Mouse (Mus musculus) liver, adult 2 months (tissue): ENCODE measurements around the gene Hmgn1. TPM values are rescaled to one million over a fixed set of nuclear protein-coding genes. Genes with fewer than 3 reads are reported as not detected.

Source experiments
- DNase-seq: peaks from one replicate; pipeline ENCODE4 v3.0.0-alpha.2; 2011; ENCODE audit warnings: low read depth, low spot score; ENCODE audit errors: extremely low read depth
- H3K27ac ChIP-seq: fragments of 200-500 bp; replicated peaks from 2 replicates; pipeline ENCODE4 v1.5.1; 2012; ENCODE audit warnings: low read depth, mild to moderate bottlenecking, control low read depth, inconsistent platforms, low read length; ENCODE audit not compliant: insufficient read depth
- H3K27me3 ChIP-seq: fragments of 200-500 bp; 2 replicates; pipeline ENCODE4 v1.6.1; 2012; ENCODE audit warnings: mild to moderate bottlenecking, moderate library complexity, low read length, inconsistent platforms; ENCODE audit not compliant: control insufficient read depth, insufficient read depth
- H3K36me3 ChIP-seq: fragments of 200-500 bp; 2 replicates; pipeline ENCODE4 v1.6.1; 2012; ENCODE audit warnings: low read length, inconsistent platforms; ENCODE audit not compliant: control insufficient read depth, insufficient read depth
- H3K4me1 ChIP-seq: fragments of 200-500 bp; 2 replicates; pipeline ENCODE4 v1.6.1; 2011; ENCODE audit warnings: low read length; ENCODE audit not compliant: control insufficient read depth, insufficient read depth
- H3K4me3 ChIP-seq: fragments of 200-500 bp; 2 replicates; pipeline ENCODE4 v1.5.1; 2011; ENCODE audit warnings: low read depth, mild to moderate bottlenecking, control low read depth, low read length, moderate library complexity; ENCODE audit not compliant: insufficient read depth
- H3K79me2 ChIP-seq: fragments of 200-500 bp; 2 replicates; pipeline ENCODE4 v1.6.1; 2012; ENCODE audit warnings: inconsistent platforms, mild to moderate bottlenecking, low read length, moderate library complexity; ENCODE audit not compliant: control insufficient read depth, insufficient read depth
- H3K9ac ChIP-seq: fragments of 200-500 bp; 2 replicates; pipeline ENCODE4 v1.6.1; 2012; ENCODE audit warnings: low read depth, mild to moderate bottlenecking, control low read depth, inconsistent platforms, low read length
- CTCF ChIP-seq: fragments of 200-500 bp; IDR thresholded peaks from 2 replicates; pipeline ENCODE4 v1.5.1; 2011; ENCODE audit warnings: low read depth, low read length, control low read depth
- POLR2A ChIP-seq: fragments of 200-500 bp; IDR thresholded peaks from 2 replicates; pipeline ENCODE4 v1.6.1; 2011; ENCODE audit warnings: low read length, control low read depth; ENCODE audit not compliant: insufficient read depth; ENCODE audit errors: extremely low read depth
- WGBS: fragments of 180-500 bp; shearing (Covaris S2); methylation state at CpG from one replicate; pipeline ENCODE4 v1.1.7; 2018; 5-methylcytosine and 5-hydroxymethylcytosine counted together
- polyA plus RNA-seq: library from polyadenylated mRNA; depleted of rRNA; stranded (reverse); fragments of >200 nt; gene quantifications from 2 replicates; pipeline ENCODE4 v1.2.3, GENCODE M21; 2012; rRNA removed
- total RNA-seq: library from RNA; depleted of rRNA; stranded (reverse); fragments of >200 nt; gene quantifications from 2 replicates; pipeline ENCODE4 v1.2.3, GENCODE M21; 2014; rRNA removed

Gene Hmgn1
- total and polyA plus RNA-seq, 2 experiments, result 11.4 to 48.3 TPM

DNA sequence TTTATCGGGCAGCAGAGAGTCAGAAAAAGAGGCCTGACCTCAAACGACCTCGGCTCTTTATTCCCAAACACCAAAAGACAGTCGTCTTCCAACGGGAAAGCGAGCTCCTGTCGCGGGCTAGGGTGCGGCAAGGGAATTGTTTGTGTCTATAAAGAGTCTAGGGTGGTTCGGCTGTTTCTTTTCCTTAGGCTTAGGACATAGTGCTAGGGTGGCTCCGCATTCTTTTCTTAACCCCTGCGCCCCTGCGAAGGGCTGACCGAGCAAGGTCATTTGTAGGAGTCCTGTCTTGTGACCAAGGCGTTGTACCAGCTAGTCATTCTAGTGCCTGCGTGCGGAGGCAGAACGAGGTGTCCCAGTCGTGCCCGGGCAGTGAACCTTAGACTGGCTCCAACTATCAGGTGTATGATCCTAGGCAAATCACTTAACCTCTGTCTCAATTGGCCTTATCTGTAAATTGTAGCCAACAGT is 44.3 kb downstream of the Hmgn1 start:
- 4% methylated on average over 20 of the region's 20 CpGs for WGBS
- DNase-seq, result peak; percentile 89

DNA sequence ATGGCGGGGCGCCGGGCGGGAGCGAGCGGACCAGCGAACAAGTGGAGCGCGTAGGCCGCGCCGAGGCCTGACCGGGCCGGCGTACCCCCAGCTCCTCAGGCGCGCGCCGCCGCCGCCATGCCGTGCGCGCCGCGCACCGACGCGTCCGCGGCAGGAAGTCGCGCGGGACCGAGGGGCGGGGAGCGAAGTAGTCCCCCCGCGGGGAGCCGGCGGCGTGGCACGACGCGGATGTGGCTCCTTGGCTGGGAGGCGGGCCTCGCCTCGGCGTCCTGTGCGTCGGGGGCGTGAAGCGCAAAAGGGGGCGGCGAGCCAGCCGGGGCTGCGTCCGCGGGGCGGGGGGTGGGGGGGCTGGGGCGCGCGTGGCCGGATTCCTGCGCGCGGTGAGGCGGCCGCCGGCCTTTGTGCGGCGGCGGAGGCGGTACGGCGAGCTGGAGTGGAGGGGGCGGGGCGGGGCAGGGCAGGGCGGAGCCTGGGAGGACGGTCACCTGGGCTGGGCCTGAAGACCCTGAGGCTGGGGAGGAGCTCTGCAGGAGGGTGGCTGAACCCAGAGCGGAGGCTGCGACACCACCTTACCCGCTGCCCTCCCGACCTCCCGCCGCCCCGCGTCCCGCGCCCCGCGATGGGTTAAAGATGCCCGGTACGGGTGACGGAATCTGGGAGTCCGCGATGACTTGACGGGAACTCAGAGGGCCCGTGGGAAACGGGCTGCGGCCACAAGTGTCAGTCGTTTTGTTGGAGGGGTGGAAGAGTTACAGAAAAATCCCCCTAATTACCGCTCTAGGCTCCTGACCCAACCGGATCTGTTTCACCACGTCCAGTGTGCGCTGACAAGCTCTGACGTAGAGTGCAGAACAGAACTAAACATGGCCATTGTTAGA is 45.0 kb downstream of the Hmgn1 start, which contains the start of gene Brwd1:
TSS of gene Brwd1 (minus strand) at position 226 of the 878 bp plus-strand sequence.
- no peaks in the 10 kb centered on the region for H3K27me3 ChIP-seq
- whole genome bisulfite sequencing, result under 1% methylated on average over 105 of the region's 107 CpGs
- peaks cover 33% of the 10 kb centered on the region; the same call in 1 of the 2 replicates for H3K79me2 ChIP-seq
- H3K9ac ChIP-seq, result peak within 1 kb of the TSS; percentile 97
- H3K4me3 ChIP-seq, result peak within 1 kb of the TSS; percentile 90
- TF ChIP-seq POLR2A (peak; percentile 89), CTCF (no peak)
- peak within 1 kb of the TSS; percentile 97 for H3K27ac ChIP-seq
- H3K36me3 ChIP-seq, result no peaks in the 10 kb centered on the region; the same call in 1 of the 2 replicates
- H3K4me1 ChIP-seq, result peaks cover 1% of the 10 kb centered on the region; the same call in 1 of the 2 replicates
- peak; percentile 79 for DNase-seq

More for the DNA sequence above, 44.3 kb downstream of the Hmgn1 start:
- peaks cover 1% of the 10 kb centered on the region; the same call in 1 of the 2 replicates for H3K4me1 ChIP-seq
- H3K4me3 ChIP-seq, result peak overlapping the region; percentile 72
- TF ChIP-seq POLR2A (no peak), CTCF (no peak)
- H3K79me2 ChIP-seq, result peaks cover 31% of the 10 kb centered on the region; the same call in 1 of the 2 replicates
- no peaks in the 10 kb centered on the region; the same call in 1 of the 2 replicates for H3K36me3 ChIP-seq
- peak overlapping the region; percentile 92 for H3K27ac ChIP-seq
- H3K27me3 ChIP-seq, result no peaks in the 10 kb centered on the region
- H3K9ac ChIP-seq, result peak overlapping the region; percentile 83

DNA sequence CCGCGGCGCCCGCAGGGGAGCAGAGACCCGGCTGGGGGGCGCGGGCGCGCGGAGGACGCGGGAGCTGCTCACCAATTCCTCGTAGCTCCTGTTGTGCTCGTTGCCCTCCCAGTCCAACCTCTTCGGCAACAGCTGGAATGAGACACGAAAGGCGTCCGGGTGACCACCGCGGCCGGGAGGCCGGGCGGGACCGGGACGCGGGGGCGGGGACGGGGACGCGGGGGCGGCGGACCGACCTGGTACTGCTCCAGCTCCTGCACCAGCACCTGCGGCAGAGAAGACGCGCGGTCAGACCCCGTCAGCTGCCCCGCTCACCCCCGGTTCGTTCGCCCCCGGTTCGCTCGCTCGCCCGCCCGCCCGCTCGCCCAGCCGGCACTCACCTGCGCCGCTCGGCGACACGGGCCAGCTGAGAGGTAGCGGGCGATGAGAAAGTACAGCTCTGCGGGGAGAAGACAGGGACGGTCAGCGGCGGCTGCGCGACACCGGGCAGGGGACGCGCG is 45.7 kb downstream of the Hmgn1 start:
- peak overlapping the region; percentile 97 for H3K27ac ChIP-seq
- H3K9ac ChIP-seq, result peak overlapping the region; percentile 97
- peaks cover 1% of the 10 kb centered on the region; the same call in 1 of the 2 replicates for H3K4me1 ChIP-seq
- H3K36me3 ChIP-seq, result no peaks in the 10 kb centered on the region; the same call in none of the 2 replicates
- TF ChIP-seq POLR2A (no peak), CTCF (no peak)
- peak; percentile 65 for DNase-seq
- H3K4me3 ChIP-seq, result peak overlapping the region; percentile 90
- no peaks in the 10 kb centered on the region for H3K27me3 ChIP-seq
- peaks cover 37% of the 10 kb centered on the region for H3K79me2 ChIP-seq
- WGBS, result under 1% methylated on average over 68 of the region's 68 CpGs

DNA sequence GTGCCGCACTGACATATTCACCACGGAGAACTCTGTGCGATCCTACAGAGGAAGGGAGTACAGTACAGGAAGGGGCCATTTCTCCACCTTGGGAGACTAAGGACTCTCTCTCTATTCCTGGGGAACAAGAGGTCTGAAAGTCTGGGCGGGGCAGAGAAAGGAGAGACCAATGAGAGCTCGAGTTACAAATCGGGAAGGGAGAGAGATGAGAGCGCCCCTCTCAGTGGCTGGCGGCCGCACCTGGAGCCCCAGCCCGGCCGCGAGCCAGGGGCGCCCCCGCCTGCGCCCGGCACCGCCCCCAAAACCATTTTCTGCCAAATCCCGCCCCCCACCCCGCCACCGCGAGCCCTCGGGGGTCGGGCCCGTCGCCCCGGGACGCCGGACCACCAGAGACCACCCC is 46.2 kb downstream of the Hmgn1 start:
- peaks cover 37% of the 10 kb centered on the region for H3K79me2 ChIP-seq
- TF ChIP-seq CTCF (no peak), POLR2A (no peak)
- peaks cover 1% of the 10 kb centered on the region; the same call in 1 of the 2 replicates for H3K4me1 ChIP-seq
- no peaks in the 10 kb centered on the region; the same call in none of the 2 replicates for H3K36me3 ChIP-seq
- whole genome bisulfite sequencing, result under 1% methylated on average over 28 of the region's 28 CpGs
- DNase-seq, result peak; percentile 72
- peak overlapping the region; percentile 90 for H3K4me3 ChIP-seq
- no peaks in the 10 kb centered on the region for H3K27me3 ChIP-seq
- peak overlapping the region; percentile 97 for H3K27ac ChIP-seq
- peak overlapping the region; percentile 97 for H3K9ac ChIP-seq

DNA sequence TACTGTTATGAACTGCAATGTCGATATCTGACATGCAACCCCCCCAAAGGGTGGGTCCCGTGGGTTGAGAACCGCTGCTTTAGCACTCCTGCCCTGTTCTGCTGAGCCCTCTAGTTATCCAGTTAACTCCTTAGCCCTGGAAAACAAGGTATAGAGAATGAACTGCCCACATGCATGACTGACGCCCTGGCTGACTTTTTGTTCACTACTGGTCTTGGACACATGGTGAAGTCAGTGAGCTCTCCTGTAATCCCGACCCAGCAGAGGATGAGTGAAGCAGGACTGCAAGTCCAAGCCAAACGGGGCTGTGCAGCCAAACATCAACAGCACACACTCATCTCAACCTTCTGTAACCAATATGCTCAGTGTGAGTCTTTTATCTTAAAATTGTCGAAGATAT is 47.0 kb downstream of the Hmgn1 start:
- Histone ChIP-seq H3K4me1 (peaks cover 1% of the 10 kb centered on the region; the same call in 1 of the 2 replicates), H3K4me3 (no peak overlapping the region), H3K79me2 (peaks cover 37% of the 10 kb centered on the region), H3K27me3 (no peaks in the 10 kb centered on the region), H3K27ac (no peak overlapping the region), H3K36me3 (peaks cover 5% of the 10 kb centered on the region), H3K9ac (no peak overlapping the region)
- 82% methylated on average over 7 of the region's 7 CpGs for WGBS
- TF ChIP-seq CTCF (no peak), POLR2A (no peak)
- DNase-seq, result no peak

Other genes with a start within 250 kb of the Hmgn1 start
- gene Psmg1, start 136.8 kb downstream of the Hmgn1 start, total RNA-seq, result 39.2 and 42.5 TPM in 2 replicates
- 21.4 and 23.8 TPM in 2 replicates for gene Psmg1, start 136.8 kb downstream of the Hmgn1 start, polyA plus RNA-seq
- gene Brwd1, start 45.2 kb downstream of the Hmgn1 start, total RNA-seq, result 56.3 and 59.8 TPM in 2 replicates
- 9.9 and 12.3 TPM in 2 replicates for gene Brwd1, start 45.2 kb downstream of the Hmgn1 start, polyA plus RNA-seq
- 4.6 and 7.4 TPM in 2 replicates for gene Wrb, start 17.7 kb upstream of the Hmgn1 start, total RNA-seq
- 14.0 and 17.5 TPM in 2 replicates for gene Wrb, start 17.7 kb upstream of the Hmgn1 start, polyA plus RNA-seq
- 0.07 and 0.09 TPM in 2 replicates for gene Lca5l, start 64.5 kb upstream of the Hmgn1 start, total RNA-seq
- not detected in 2 replicates for gene Lca5l, start 64.5 kb upstream of the Hmgn1 start, polyA plus RNA-seq
- gene Sh3bgr, start 72.7 kb upstream of the Hmgn1 start, total RNA-seq, result 0.55 and 0.60 TPM in 2 replicates
- gene Sh3bgr, start 72.7 kb upstream of the Hmgn1 start, polyA plus RNA-seq, result 0.36 TPM in 1 of 2 replicates, not detected in the other
- gene B3galt5, start 108.1 kb upstream of the Hmgn1 start, total RNA-seq, result not detected in 2 replicates
- 0.05 and 0.09 TPM in 2 replicates for gene B3galt5, start 108.1 kb upstream of the Hmgn1 start, polyA plus RNA-seq